Mouse (Mus musculus) erythroblast, embryonic 14.5 days (primary cell): ENCODE measurements around the gene Hist1h2bq. TPM values are rescaled to one million over a fixed set of nuclear protein-coding genes. Genes with fewer than 3 reads are reported as not detected.
A peak's percentile ranks its signal among the peaks of the same experiment; 100 is the strongest.

ENCODE experiments used
- H3K27me3 ChIP-seq: 2 replicates; pipeline ENCODE4 v1.6.1; 2012; ENCODE audit warnings: inconsistent platforms; ENCODE audit not compliant: control insufficient read depth
- H3K36me3 ChIP-seq: 2 replicates; pipeline ENCODE4 v1.6.1; 2012; ENCODE audit warnings: mild to moderate bottlenecking, inconsistent platforms; ENCODE audit not compliant: control insufficient read depth
- H3K4me1 ChIP-seq: 2 replicates; pipeline ENCODE4 v1.6.1; 2012; ENCODE audit warnings: inconsistent platforms; ENCODE audit not compliant: control insufficient read depth
- H3K4me3 ChIP-seq: replicated peaks from 2 replicates; pipeline ENCODE3; 2012; ENCODE audit warnings: moderate library complexity, mild to moderate bottlenecking, inconsistent platforms
- H3K9me3 ChIP-seq: 2 replicates; pipeline ENCODE4 v1.6.1; 2012; ENCODE audit warnings: low read length, inconsistent platforms, mixed read lengths; ENCODE audit not compliant: control insufficient read depth
- GATA1 ChIP-seq: IDR thresholded peaks from 2 replicates; pipeline ENCODE4 v1.6.1; 2012; ENCODE audit warnings: low read length, inconsistent platforms, mixed read lengths
- TAL1 ChIP-seq: IDR thresholded peaks from 3 replicates; pipeline ENCODE4 v1.6.1; 2012; ENCODE audit warnings: low read length, inconsistent platforms, mixed read lengths
- polyA plus RNA-seq: library from polyadenylated mRNA; stranded (reverse); fragments of >175 nt; gene quantifications from 2 replicates; pipeline ENCODE4 v1.2.3, GENCODE M21; 2012

Hist1h2bq gene
- polyA plus RNA-seq, 1 experiment: 20.2 TPM

GRCm38 (mm10) chr13:21781639-21782038 lies 28.4 kb downstream of the Hist1h2bq start:
- Histone ChIP-seq H3K4me3 (peak overlapping the region; percentile 88), H3K27me3 (no peaks in the 10 kb centered on the region), H3K4me1 (peaks cover 81% of the 10 kb centered on the region), H3K9me3 (peaks cover 2% of the 10 kb centered on the region; the same call in 1 of the 2 replicates), H3K36me3 (peaks cover 12% of the 10 kb centered on the region)
- no peak for TF ChIP-seq TAL1
- no peak for TF ChIP-seq GATA1

GRCm38 (mm10) chr13:21781021-21781555 lies 28.9 kb downstream of the Hist1h2bq start:
- Histone ChIP-seq H3K27me3 (no peaks in the 10 kb centered on the region), H3K36me3 (peaks cover 18% of the 10 kb centered on the region), H3K9me3 (peaks cover 2% of the 10 kb centered on the region; the same call in 1 of the 2 replicates), H3K4me1 (peaks cover 83% of the 10 kb centered on the region), H3K4me3 (peak overlapping the region; percentile 88)
- no peak for TF ChIP-seq GATA1
- TF ChIP-seq TAL1: no peak

GRCm38 (mm10) chr13:21779767-21780731 lies 29.9 kb downstream of the Hist1h2bq start, which contains the start of gene Hist1h1b:
Gene Hist1h1b, minus strand, starts transcription at chr13:21780625.
- H3K4me3 ChIP-seq: peak within 1 kb of the TSS; percentile 88
- peaks cover 79% of the 10 kb centered on the region for H3K4me1 ChIP-seq
- H3K27me3 ChIP-seq: no peaks in the 10 kb centered on the region
- 0 out of 2 replicates have a peak, but pooled peaks have one; percentile 13 for TF ChIP-seq GATA1
- TF ChIP-seq TAL1: no peak
- H3K36me3 ChIP-seq: peaks cover 24% of the 10 kb centered on the region
- H3K9me3 ChIP-seq: peaks cover 2% of the 10 kb centered on the region; the same call in 1 of the 2 replicates

- no peak for TF ChIP-seq TAL1
- no peak for TF ChIP-seq GATA1
- Histone ChIP-seq H3K36me3 (peaks cover 34% of the 10 kb centered on the region), H3K27me3 (no peaks in the 10 kb centered on the region), H3K9me3 (peaks cover 2% of the 10 kb centered on the region; the same call in 1 of the 2 replicates), H3K4me3 (peak overlapping the region; percentile 88), H3K4me1 (peaks cover 73% of the 10 kb centered on the region)
Observed at GRCm38 (mm10) chr13:21778814-21779766, 30.9 kb downstream of the Hist1h2bq start.

Other genes starting within 250 kb of the Hist1h2bq start
- not detected in 2 replicates for gene Olfr1364, start 228.4 kb downstream of the Hist1h2bq start, polyA plus RNA-seq
- not detected in 2 replicates for gene Olfr1362, start 196.2 kb downstream of the Hist1h2bq start, polyA plus RNA-seq
- gene Olfr11, start 167.7 kb downstream of the Hist1h2bq start, polyA plus RNA-seq: 0.04 TPM in 1 of 2 replicates, not detected in the other
- gene Olfr1361, start 146.8 kb downstream of the Hist1h2bq start, polyA plus RNA-seq: not detected in 2 replicates
- gene Olfr1360, start 132.8 kb downstream of the Hist1h2bq start, polyA plus RNA-seq: not detected in 2 replicates
- gene Olfr1359, start 112.1 kb downstream of the Hist1h2bq start, polyA plus RNA-seq: not detected in 2 replicates
- gene Hist1h2bl, start 94.1 kb downstream of the Hist1h2bq start, polyA plus RNA-seq: 2.0 and 7.9 TPM in 2 replicates
- 28.0 and 37.9 TPM in 2 replicates for gene Hist1h2ai, start 93.8 kb downstream of the Hist1h2bq start, polyA plus RNA-seq
- gene Hist1h3h, start 92.5 kb downstream of the Hist1h2bq start, polyA plus RNA-seq: 27.8 and 67.4 TPM in 2 replicates
- 1.8 and 3.9 TPM in 2 replicates for gene Hist1h2bm, start 88.2 kb downstream of the Hist1h2bq start, polyA plus RNA-seq
- gene Hist1h4j, start 75.1 kb downstream of the Hist1h2bq start, polyA plus RNA-seq: 1.3 and 2.7 TPM in 2 replicates
- gene Hist1h4k, start 59.7 kb downstream of the Hist1h2bq start, polyA plus RNA-seq: 23.3 and 64.1 TPM in 2 replicates
- gene Hist1h2ak, start 56.4 kb downstream of the Hist1h2bq start, polyA plus RNA-seq: 57.8 and 123 TPM in 2 replicates
- 2.7 and 5.2 TPM in 2 replicates for gene Hist1h2bn, start 56.1 kb downstream of the Hist1h2bq start, polyA plus RNA-seq
- 2.6 and 5.0 TPM in 2 replicates for gene Hist1h1b, start 29.6 kb downstream of the Hist1h2bq start, polyA plus RNA-seq
- 16.8 and 41.5 TPM in 2 replicates for gene Hist1h3i, start 26.8 kb downstream of the Hist1h2bq start, polyA plus RNA-seq
- 15.8 and 41.3 TPM in 2 replicates for gene Hist1h2an, start 23.0 kb downstream of the Hist1h2bq start, polyA plus RNA-seq
- gene Hist1h2bp, start 22.7 kb downstream of the Hist1h2bq start, polyA plus RNA-seq: 2.2 and 5.1 TPM in 2 replicates
- 4,119 and 4,310 TPM in 2 replicates for gene Hist1h2ao, start 268 bp upstream of the Hist1h2bq start, polyA plus RNA-seq
- 26.4 and 43.3 TPM in 2 replicates for gene Hist1h4m, start 1.5 kb upstream of the Hist1h2bq start, polyA plus RNA-seq
- 0.78 and 5.7 TPM in 2 replicates for gene Hist1h4n, start 22.0 kb upstream of the Hist1h2bq start, polyA plus RNA-seq
- gene Hist1h2ap, start 23.3 kb upstream of the Hist1h2bq start, polyA plus RNA-seq: 9,149 and 11,620 TPM in 2 replicates
- gene Hist1h2br, start 23.5 kb upstream of the Hist1h2bq start, polyA plus RNA-seq: 12.4 and 21.9 TPM in 2 replicates
- not detected in 2 replicates for gene Zfp184, start 134.9 kb upstream of the Hist1h2bq start, polyA plus RNA-seq
- gene Pom121l2, start 171.0 kb upstream of the Hist1h2bq start, polyA plus RNA-seq: not detected in 2 replicates
- gene Prss16, start 199.5 kb upstream of the Hist1h2bq start, polyA plus RNA-seq: not detected in 2 replicates
- gene Hist1h2ah, start 225.4 kb upstream of the Hist1h2bq start, polyA plus RNA-seq: 105 and 181 TPM in 2 replicates
- 6.1 and 13.9 TPM in 2 replicates for gene Hist1h2bk, start 225.7 kb upstream of the Hist1h2bq start, polyA plus RNA-seq
- 24.7 and 42.0 TPM in 2 replicates for gene Hist1h4i, start 231.2 kb upstream of the Hist1h2bq start, polyA plus RNA-seq
- gene Hist1h2ag, start 232.7 kb upstream of the Hist1h2bq start, polyA plus RNA-seq: 9.1 and 21.8 TPM in 2 replicates
- gene Hist1h2bj, start 233.0 kb upstream of the Hist1h2bq start, polyA plus RNA-seq: 17.0 and 19.6 TPM in 2 replicates